Mouse (Mus musculus) neural tube, embryonic 11.5 days (tissue): Measurements from ENCODE around the gene Mxra7. TPM values are rescaled to one million over a fixed set of nuclear protein-coding genes. Genes with fewer than 3 reads are reported as not detected.
"Not testable (repeated sequence)": the region's sequence is repeated elsewhere in the genome, so short reads cannot be mapped to it uniquely, and the experiment has no call there.

ENCODE experiments used
- ATAC-seq: fragments of 200-750 bp; cut with Nextera tagmentation; 2 replicates; pipeline ENCODE4 v1.8.0; 2017; ENCODE audit warnings: moderate number of reproducible peaks, mild to moderate bottlenecking, moderate TSS enrichment, moderate library complexity; ENCODE audit not compliant: insufficient read depth, low FRiP score, low TSS enrichment
- DNase-seq: peaks from one replicate; pipeline ENCODE4 v3.0.0-alpha.2; 2015; ENCODE audit warnings: low spot score
- H3K27ac ChIP-seq: fragments of 300-500 bp; sonication (generic); 2 replicates; pipeline ENCODE4 v1.5.1; 2014; ENCODE audit warnings: low read depth, mild to moderate bottlenecking, low read length
- H3K27me3 ChIP-seq: fragments of 300-500 bp; sonication (generic); 2 replicates; pipeline ENCODE4 v1.6.1; 2014; ENCODE audit warnings: mild to moderate bottlenecking, low read length, mixed read lengths; ENCODE audit not compliant: control insufficient read depth, insufficient read depth
- H3K36me3 ChIP-seq: fragments of 300-500 bp; sonication (generic); 2 replicates; pipeline ENCODE4 v1.6.1; 2014; ENCODE audit warnings: mild to moderate bottlenecking, low read length, moderate library complexity, mixed read lengths; ENCODE audit not compliant: control insufficient read depth, insufficient read depth
- H3K4me1 ChIP-seq: fragments of 300-500 bp; sonication (generic); 2 replicates; pipeline ENCODE4 v1.6.1; 2014; ENCODE audit warnings: low read length, mixed read lengths; ENCODE audit not compliant: control insufficient read depth, insufficient read depth
- H3K4me2 ChIP-seq: fragments of 300-500 bp; sonication (generic); 2 replicates; pipeline ENCODE4 v1.6.1; 2014; ENCODE audit warnings: low read depth, mild to moderate bottlenecking, moderate library complexity
- H3K4me3 ChIP-seq: fragments of 300-500 bp; sonication (generic); 2 replicates; pipeline ENCODE4 v1.5.1; 2014; ENCODE audit warnings: low read depth, low read length
- H3K9ac ChIP-seq: fragments of 300-500 bp; sonication (generic); 2 replicates; pipeline ENCODE4 v1.6.1; 2014; ENCODE audit warnings: mild to moderate bottlenecking, low read length
- H3K9me3 ChIP-seq: fragments of 300-500 bp; sonication (generic); 2 replicates; pipeline ENCODE4 v1.6.1; 2016; ENCODE audit warnings: low read length; ENCODE audit not compliant: control insufficient read depth
- WGBS: fragments of 180-500 bp; shearing (Covaris S2); extraction: QIAGEN DNeasy Blood & Tissue Kit; methylation state at CpG from one replicate; pipeline ENCODE4 v1.1.7; 2014; 5-methylcytosine and 5-hydroxymethylcytosine counted together
- polyA plus RNA-seq: library from polyadenylated mRNA; unstranded; fragments of >200 nt; fragmentation: Nextera tagmentation; extraction: Ambion mirVana; gene quantifications from 2 replicates; pipeline ENCODE4 v1.2.1, GENCODE M21; 2014

Mxra7 gene
- polyA plus RNA-seq, 1 experiment from 2014 or later: 51.1 TPM

GRCm38 (mm10) chr11:116825230-116825629, 2.6 kb downstream of the Mxra7 start:
- DNase-seq: peak; percentile 41
- Histone ChIP-seq H3K36me3 (no peaks in the 10 kb centered on the region), H3K27ac (peak overlapping the region; percentile 88), H3K9ac (peak overlapping the region; percentile 18; the same call in 1 of the 2 replicates), H3K4me3 (0 out of 2 replicates have a peak overlapping the region, but pooled peaks have one; percentile 9), H3K4me2 (peak overlapping the region; percentile 90), H3K4me1 (peaks cover 32% of the 10 kb centered on the region), H3K27me3 (no peaks in the 10 kb centered on the region), H3K9me3 (no peaks in the 10 kb centered on the region)
- 58% methylated on average over 5 of the region's 5 CpGs for WGBS
- ATAC-seq: peak; percentile 31; the same call in 1 of the 2 replicates

- H3K27ac ChIP-seq, H3K9ac ChIP-seq, H3K4me2 ChIP-seq, H3K27me3 ChIP-seq, H3K4me3 ChIP-seq, H3K9me3 ChIP-seq, H3K36me3 ChIP-seq, ATAC-seq, DNase-seq: not testable (repeated sequence)
- H3K4me1 ChIP-seq: peaks cover 32% of the 10 kb centered on the region
- 95% methylated on average over 10 of the region's 10 CpGs for WGBS
These were observed 4.0 kb downstream of the Mxra7 start for GRCm38 (mm10) chr11:116823885-116824284.

GRCm38 (mm10) chr11:116823255-116823654, 4.6 kb downstream of the Mxra7 start:
- no peak overlapping the region for H3K4me2 ChIP-seq
- DNase-seq: no peak
- no peak overlapping the region for H3K9ac ChIP-seq
- no peak for ATAC-seq
- 99% methylated on average over 2 of the region's 2 CpGs for WGBS
- H3K4me1 ChIP-seq: peaks cover 35% of the 10 kb centered on the region
- no peak overlapping the region for H3K4me3 ChIP-seq
- no peaks in the 10 kb centered on the region; the same call in 1 of the 2 replicates for H3K36me3 ChIP-seq
- no peaks in the 10 kb centered on the region for H3K27me3 ChIP-seq
- H3K9me3 ChIP-seq: no peaks in the 10 kb centered on the region
- H3K27ac ChIP-seq: no peak overlapping the region

GRCm38 (mm10) chr11:116822626-116823025, 5.2 kb downstream of the Mxra7 start:
- Histone ChIP-seq H3K27ac (no peak overlapping the region), H3K9ac (no peak overlapping the region), H3K4me2 (no peak overlapping the region), H3K4me3 (no peak overlapping the region), H3K27me3 (no peaks in the 10 kb centered on the region), H3K36me3 (no peaks in the 10 kb centered on the region; the same call in 1 of the 2 replicates), H3K9me3 (no peaks in the 10 kb centered on the region), H3K4me1 (peaks cover 35% of the 10 kb centered on the region)
- DNase-seq (no peak), ATAC-seq (no peak)
- WGBS: 95% methylated on average over 10 of the region's 10 CpGs

- Histone ChIP-seq H3K4me2 (no peak overlapping the region), H3K27ac (no peak overlapping the region), H3K9me3 (no peaks in the 10 kb centered on the region), H3K36me3 (no peaks in the 10 kb centered on the region; the same call in 1 of the 2 replicates), H3K9ac (no peak overlapping the region), H3K4me3 (no peak overlapping the region), H3K27me3 (no peaks in the 10 kb centered on the region), H3K4me1 (peaks cover 32% of the 10 kb centered on the region)
- DNase-seq (no peak), ATAC-seq (no peak)
- 78% methylated on average over 10 of the region's 10 CpGs for WGBS
These were observed 5.6 kb downstream of the Mxra7 start for GRCm38 (mm10) chr11:116822215-116822614.

GRCm38 (mm10) chr11:116821057-116821940, 6.5 kb downstream of the Mxra7 start:
- Histone ChIP-seq H3K4me3 (no peak overlapping the region), H3K27ac (no peak overlapping the region), H3K9ac (peak overlapping the region; percentile 26), H3K4me1 (peaks cover 24% of the 10 kb centered on the region), H3K4me2 (no peak overlapping the region), H3K9me3 (no peaks in the 10 kb centered on the region), H3K36me3 (no peaks in the 10 kb centered on the region; the same call in 1 of the 2 replicates), H3K27me3 (no peaks in the 10 kb centered on the region)
- DNase-seq: no peak
- ATAC-seq: no peak
- WGBS: 65% methylated on average over 13 of the region's 13 CpGs

- H3K36me3 ChIP-seq: no peaks in the 10 kb centered on the region; the same call in 1 of the 2 replicates
- 93% methylated on average over 5 of the region's 5 CpGs for WGBS
- no peak overlapping the region for H3K4me2 ChIP-seq
- H3K9ac ChIP-seq: no peak overlapping the region
- H3K27me3 ChIP-seq: no peaks in the 10 kb centered on the region
- ATAC-seq: no peak
- no peak overlapping the region for H3K27ac ChIP-seq
- DNase-seq: no peak
- H3K9me3 ChIP-seq: no peaks in the 10 kb centered on the region
- H3K4me3 ChIP-seq: no peak overlapping the region
- H3K4me1 ChIP-seq: peaks cover 19% of the 10 kb centered on the region
These were observed 7.8 kb downstream of the Mxra7 start for GRCm38 (mm10) chr11:116819932-116820593.

GRCm38 (mm10) chr11:116818722-116819121, 9.1 kb downstream of the Mxra7 start:
- Histone ChIP-seq H3K36me3 (no peaks in the 10 kb centered on the region; the same call in 1 of the 2 replicates), H3K4me3 (no peak overlapping the region), H3K4me2 (no peak overlapping the region), H3K27ac (no peak overlapping the region), H3K9ac (no peak overlapping the region), H3K4me1 (peaks cover 32% of the 10 kb centered on the region), H3K9me3 (no peaks in the 10 kb centered on the region), H3K27me3 (no peaks in the 10 kb centered on the region)
- ATAC-seq (no peak), DNase-seq (no peak)
- 50% methylated on average over 8 of the region's 8 CpGs for WGBS
